In genomic region chr10:95513768-95514556, GRCm38 (mm10) we compare ENCODE assay signal across 8 mouse cellular contexts. TPM values are rescaled to one million over a fixed set of nuclear protein-coding genes. Genes with fewer than 3 reads are reported as not detected.
DNase-seq lines count a peak whose midpoint lies in the region; ATAC-seq lines count a peak whose summit lies in the region.

No protein-coding gene starts in this region.

- H3K27me3 ChIP-seq in embryonic facial prominence, embryonic 13.5 days: no peaks in the 10 kb centered on the region
- H3K27me3 ChIP-seq in limb, embryonic 11.5 days (ENCODE audit: control insufficient read depth, insufficient read depth, low read length): no peaks in the 10 kb centered on the region
- no peaks in the 10 kb centered on the region for H3K27me3 ChIP-seq in neural tube, embryonic 15.5 days (replicated peaks)

- WGBS in embryonic facial prominence, embryonic 13.5 days: 31% methylated on average over 15 of the region's 15 CpGs
- 34% methylated on average over 15 of the region's 15 CpGs for WGBS in limb, embryonic 11.5 days
- 30% methylated on average over 15 of the region's 15 CpGs for WGBS in neural tube, embryonic 15.5 days

- H3K4me3 ChIP-seq in embryonic facial prominence, embryonic 13.5 days: peak overlapping the region; percentile 100
- peak overlapping the region; percentile 99 for H3K4me3 ChIP-seq in limb, embryonic 11.5 days (ENCODE audit: low read depth, low read length)
- peak overlapping the region; percentile 82 for H3K4me3 ChIP-seq in neural tube, embryonic 15.5 days (replicated peaks)

- DNase-seq in layer of hippocampus, postnatal 10 days (ENCODE audit: low spot score in 2 of 2): peak; percentile 21 to 40
- no peak for DNase-seq in layer of hippocampus, adult 9-10 months (ENCODE audit: low spot score)
- peak; percentile 59 for DNase-seq in R1 (ENCODE audit: low read depth, low spot score)
- DNase-seq in limb, embryonic 11.5 days (ENCODE audit: low spot score): no peak
- DNase-seq in urinary bladder, postnatal 4 days (ENCODE audit: low spot score in 2 of 2): no peak

- no peak for ATAC-seq in embryonic facial prominence, embryonic 13.5 days (ENCODE audit: insufficient number of reproducible peaks, insufficient read depth, low FRiP score, low TSS enrichment, low read depth)
- peak; percentile 5 for ATAC-seq in limb, embryonic 11.5 days (ENCODE audit: insufficient number of reproducible peaks, low FRiP score, low TSS enrichment, low read depth)
- peak; percentile 23 for ATAC-seq in neural tube, embryonic 15.5 days (ENCODE audit: low FRiP score)
- ATAC-seq in monocyte, adult 5-6 weeks (replicated peaks; ENCODE audit: insufficient number of reproducible peaks, low FRiP score, low TSS enrichment, poor library complexity, severe bottlenecking): no peak

- H3K27ac ChIP-seq in embryonic facial prominence, embryonic 13.5 days: peak overlapping the region; percentile 98
- peak overlapping the region; percentile 86 for H3K27ac ChIP-seq in limb, embryonic 11.5 days (replicated peaks; ENCODE audit: low read depth, low read length)
- H3K27ac ChIP-seq in neural tube, embryonic 15.5 days (replicated peaks): peak overlapping the region; percentile 98

- H3K36me3 ChIP-seq in embryonic facial prominence, embryonic 13.5 days: 0 out of 2 replicates have a peak, but pooled peaks cover 3% of the 10 kb centered on the region
- no peaks in the 10 kb centered on the region for H3K36me3 ChIP-seq in limb, embryonic 11.5 days (ENCODE audit: control insufficient read depth, insufficient read depth, low read length)
- H3K36me3 ChIP-seq in neural tube, embryonic 15.5 days: no peaks in the 10 kb centered on the region

- peak overlapping the region; percentile 99 for H3K9ac ChIP-seq in embryonic facial prominence, embryonic 13.5 days
- peak overlapping the region; percentile 30 for H3K9ac ChIP-seq in limb, embryonic 11.5 days (ENCODE audit: low read length)
- peak overlapping the region; percentile 95 for H3K9ac ChIP-seq in neural tube, embryonic 15.5 days (replicated peaks)

- no peaks in the 10 kb centered on the region for H3K9me3 ChIP-seq in embryonic facial prominence, embryonic 13.5 days
- H3K9me3 ChIP-seq in limb, embryonic 11.5 days (ENCODE audit: control insufficient read depth, low read length): no peaks in the 10 kb centered on the region
- no peaks in the 10 kb centered on the region for H3K9me3 ChIP-seq in neural tube, embryonic 15.5 days (replicated peaks)

- H3K4me2 ChIP-seq in embryonic facial prominence, embryonic 13.5 days: peak overlapping the region; percentile 64
- peak overlapping the region; percentile 33 for H3K4me2 ChIP-seq in limb, embryonic 11.5 days (ENCODE audit: low read depth, severe bottlenecking)
- peak overlapping the region; percentile 70 for H3K4me2 ChIP-seq in neural tube, embryonic 15.5 days

- H3K4me1 ChIP-seq in embryonic facial prominence, embryonic 13.5 days: peaks cover 14% of the 10 kb centered on the region
- peaks cover 3% of the 10 kb centered on the region; the same call in 1 of the 2 replicates for H3K4me1 ChIP-seq in limb, embryonic 11.5 days (ENCODE audit: control insufficient read depth, insufficient read depth, low read length)
- H3K4me1 ChIP-seq in neural tube, embryonic 15.5 days: peaks cover 31% of the 10 kb centered on the region

RNA-seq across cellular contexts. Expression of gene Ube2n, which starts 1.0 kb away (rescaled TPM):
- total RNA-seq in layer of hippocampus, postnatal 10 days (2021): 100 to 1,000 TPM; 188 to 223 TPM
- 308 and 327 TPM in 2 replicates for polyA plus RNA-seq in embryonic facial prominence, embryonic 13.5 days (2015; fragmentation: Nextera tagmentation; extraction: Ambion mirVana)
- 424 and 436 TPM in 2 replicates for polyA plus RNA-seq in limb, embryonic 11.5 days (2014; fragmentation: Nextera tagmentation; extraction: Ambion mirVana)
- polyA plus RNA-seq in neural tube, embryonic 15.5 days (2015; fragmentation: Nextera tagmentation; extraction: Ambion mirVana): 358 and 359 TPM in 2 replicates
- total RNA-seq in monocyte, adult 5-6 weeks (2017): 101 to 144 TPM (median 135 TPM) in 3 replicates

RNA-seq across cellular contexts. Expression of gene Mrpl42, which starts 12.2 kb away (rescaled TPM):
- total RNA-seq in layer of hippocampus, postnatal 10 days (2021): 10 to 100 TPM; 76.8 to 84.2 TPM
- 316 and 339 TPM in 2 replicates for polyA plus RNA-seq in embryonic facial prominence, embryonic 13.5 days (2015; fragmentation: Nextera tagmentation; extraction: Ambion mirVana)
- 329 and 334 TPM in 2 replicates for polyA plus RNA-seq in limb, embryonic 11.5 days (2014; fragmentation: Nextera tagmentation; extraction: Ambion mirVana)
- polyA plus RNA-seq in neural tube, embryonic 15.5 days (2015; fragmentation: Nextera tagmentation; extraction: Ambion mirVana): 286 and 296 TPM in 2 replicates
- total RNA-seq in monocyte, adult 5-6 weeks (2017): 39.1 to 48.3 TPM (median 43.7 TPM) in 3 replicates

RNA-seq across cellular contexts. Expression of gene Nudt4, which starts 50.0 kb away (rescaled TPM):
- 10 to 100 TPM; 91.1 to 92.9 TPM for total RNA-seq in layer of hippocampus, postnatal 10 days (2021)
- 84.9 and 85.7 TPM in 2 replicates for polyA plus RNA-seq in embryonic facial prominence, embryonic 13.5 days (2015; fragmentation: Nextera tagmentation; extraction: Ambion mirVana)
- polyA plus RNA-seq in limb, embryonic 11.5 days (2014; fragmentation: Nextera tagmentation; extraction: Ambion mirVana): 99.7 and 106 TPM in 2 replicates
- 73.5 and 75.5 TPM in 2 replicates for polyA plus RNA-seq in neural tube, embryonic 15.5 days (2015; fragmentation: Nextera tagmentation; extraction: Ambion mirVana)
- total RNA-seq in monocyte, adult 5-6 weeks (2017): 60.2 to 71.0 TPM (median 66.3 TPM) in 3 replicates

Comparison
In these comparisons a context has a peak if more than half of its experiments do, and no peak if none do; other contexts are left out.
1. DNase-seq: peak in layer of hippocampus, postnatal 10 days (2 of 2) and R1 (single experiment); none in layer of hippocampus, adult 9-10 months (single experiment), limb, embryonic 11.5 days (single experiment) and urinary bladder, postnatal 4 days (0 of 2).
2. ATAC-seq: peak in limb, embryonic 11.5 days (single experiment) and neural tube, embryonic 15.5 days (single experiment); none in embryonic facial prominence, embryonic 13.5 days (single experiment) and monocyte, adult 5-6 weeks (single experiment).
3. H3K9ac ChIP-seq: peak in every context shown above with its lines; median percentile 99 in embryonic facial prominence, embryonic 13.5 days; 95 in neural tube, embryonic 15.5 days; 30 in limb, embryonic 11.5 days.
4. Peak in every context shown above with its lines, with median percentiles within 50 percentile points of each other: H3K27ac ChIP-seq, H3K4me2 ChIP-seq and H3K4me3 ChIP-seq.